Mouse (Mus musculus) adrenal gland, postnatal 36 days (tissue): ENCODE data around the gene Ctps. TPM values are rescaled to one million over a fixed set of nuclear protein-coding genes. Genes with fewer than 3 reads are reported as not detected.
A peak's percentile ranks its signal among the peaks of the same experiment; 100 is the strongest.
"Not testable (repeated sequence)": the region's sequence is repeated elsewhere in the genome, so short reads cannot be mapped to it uniquely, and the experiment has no call there.

Experiments used
- DNase-seq, 2 experiments: peaks; one replicate each; pipeline ENCODE4 v3.0.0; 2021; ENCODE audit warnings: mixed read lengths in 1 of 2
- long read RNA-seq, 2 experiments: library from polyadenylated mRNA; stranded (forward); transcript quantifications; one replicate each; pipeline ENCODE4 v2.0.0; 2021; ENCODE audit warnings: borderline sequencing depth in 2 of 2
- total RNA-seq, 2 experiments: library from RNA; stranded (reverse); gene quantifications; 2 replicates each; pipeline ENCODE4 v1.2.3; 2021

Gene Ctps
- 10 to 100 TPM; 37.8 to 42.6 TPM for total RNA-seq
- long read RNA-seq, experiment 1, transcript Ctps-201 (19 exons, 2,705 nt), result major isoform, 58 of 66 reads
- long read RNA-seq, experiment 1, partial matches to known transcripts, result 3 of 66 reads
- long read RNA-seq, experiment 1, other reads (novel, unspliced or antisense), result 5 of 66 reads
- long read RNA-seq, experiment 2, transcript Ctps-201 (19 exons, 2,705 nt), result major isoform, 12 of 15 reads
- long read RNA-seq, experiment 2, partial matches to known transcripts, result 2 of 15 reads
- long read RNA-seq, experiment 2, other reads (novel, unspliced or antisense), result 1 of 15 reads

DNA sequence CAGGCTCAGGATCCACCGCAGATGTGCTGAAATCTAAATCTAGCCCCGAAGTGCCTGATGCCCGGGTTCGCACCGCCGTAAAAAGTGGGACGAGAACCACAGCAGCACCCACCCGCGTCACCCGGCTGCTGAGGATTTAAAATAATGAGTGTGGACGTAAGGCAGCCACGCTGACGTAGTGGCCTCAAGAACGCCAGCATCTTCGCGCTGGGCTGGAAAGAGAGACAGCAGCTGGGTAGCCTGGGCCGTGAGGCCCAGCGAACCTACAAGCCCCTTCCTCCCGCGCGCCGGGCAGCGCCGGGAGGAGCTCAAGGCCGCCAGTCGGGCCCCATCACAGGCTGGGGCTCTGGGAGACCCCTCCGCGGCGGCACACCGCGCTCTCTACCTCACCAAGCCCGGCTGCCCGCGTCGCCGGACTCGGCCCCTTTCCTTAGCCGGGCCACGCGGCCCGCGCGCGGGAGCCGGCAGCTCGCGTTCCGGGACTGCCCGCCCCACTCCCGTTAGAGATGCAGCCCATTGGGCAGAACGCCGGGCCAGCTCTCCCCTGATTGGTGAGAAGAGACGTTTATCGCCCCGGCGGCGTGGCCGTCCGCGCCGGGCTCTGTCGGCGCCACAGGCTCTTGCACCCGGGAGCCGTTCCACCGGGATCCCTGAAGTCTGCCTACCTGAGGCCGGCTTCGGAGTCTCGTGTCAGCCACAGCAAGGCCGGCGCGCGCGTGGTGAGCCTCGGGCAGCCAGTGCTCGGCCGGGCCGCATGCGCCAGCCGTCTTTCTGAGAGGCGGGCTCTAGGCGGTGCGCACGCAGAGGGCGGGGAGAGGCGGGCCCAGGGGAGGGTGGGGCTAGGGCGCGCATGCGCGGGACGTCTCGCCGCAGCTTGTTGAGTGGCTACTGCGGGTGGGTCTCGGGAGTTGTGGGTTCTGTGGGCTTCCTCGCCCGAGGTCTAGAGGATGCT is at the start of gene Ctps:
Gene Ctps, minus strand, starts transcription at position 791 of the 952 bp plus-strand sequence.
- DNase-seq, result peak; percentile 95 to 96

DNA sequence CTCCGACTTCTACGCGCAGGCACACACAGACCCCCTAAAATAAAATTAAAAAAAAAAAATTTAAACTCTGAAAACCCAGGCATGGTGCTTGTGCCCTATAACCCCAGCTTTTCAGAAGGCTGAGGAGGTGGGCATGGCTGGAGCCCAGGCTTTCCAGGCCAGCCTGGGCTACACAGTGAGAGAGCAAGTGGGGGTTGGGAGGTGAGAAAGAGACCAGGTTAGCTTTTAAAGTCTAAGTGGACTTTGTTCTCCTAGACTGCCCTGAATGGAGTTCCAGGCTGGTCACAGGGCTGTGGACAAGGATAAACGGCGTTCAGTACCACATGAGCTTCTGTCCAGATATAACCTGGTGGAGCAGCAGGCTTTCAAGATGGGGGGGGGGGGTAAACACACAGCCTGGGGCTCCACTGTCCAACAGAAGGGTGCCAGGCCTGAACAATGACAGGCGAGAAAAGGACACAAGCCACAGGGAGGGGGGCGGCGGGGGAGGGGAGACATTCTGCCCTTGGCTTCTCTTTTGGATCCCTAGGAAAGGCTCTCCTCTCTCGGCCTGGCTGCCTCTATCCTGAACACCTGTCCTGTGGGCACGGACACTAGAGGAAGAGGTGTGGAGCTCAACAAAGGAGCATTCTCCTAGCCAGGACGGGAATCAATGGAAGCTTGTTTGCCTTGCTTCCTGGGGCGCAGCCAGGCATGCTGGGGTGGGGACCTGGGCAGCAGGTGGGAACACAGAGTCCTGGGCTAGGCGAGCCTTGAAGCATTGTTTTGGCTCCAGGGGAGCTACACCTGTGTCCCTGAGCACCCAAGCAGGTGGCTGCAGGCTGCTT is 46.3 kb upstream of the Ctps start:
- no peak for DNase-seq

DNA sequence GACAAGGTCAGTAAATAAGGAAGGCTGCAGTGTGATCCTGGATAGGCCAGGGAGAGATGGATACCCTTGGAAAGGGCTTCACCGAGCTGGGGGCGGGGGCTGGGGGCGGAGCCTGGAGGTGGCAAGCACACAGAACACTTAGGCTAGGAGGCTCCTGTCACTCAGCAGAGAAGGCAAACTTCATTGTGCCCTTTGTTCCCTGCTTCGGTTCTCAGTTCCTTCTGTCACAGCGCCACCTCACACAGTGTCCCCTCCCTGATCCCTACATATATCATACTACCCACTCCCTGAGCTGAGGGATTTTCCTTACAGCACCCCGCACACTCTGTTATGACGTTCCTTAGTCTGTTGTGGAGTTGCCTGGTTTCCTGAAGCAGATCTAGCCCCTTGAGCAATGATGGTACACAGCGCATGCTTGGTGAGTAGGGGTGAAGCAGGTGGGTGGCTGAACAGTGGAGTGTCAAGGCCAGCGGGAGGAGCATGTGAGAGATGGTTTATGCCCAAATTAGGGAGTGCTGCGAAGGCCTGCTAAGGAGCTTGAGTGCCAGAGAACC is 45.5 kb upstream of the Ctps start:
- DNase-seq, result peak in 1 of 2 experiments; percentile 31

DNA sequence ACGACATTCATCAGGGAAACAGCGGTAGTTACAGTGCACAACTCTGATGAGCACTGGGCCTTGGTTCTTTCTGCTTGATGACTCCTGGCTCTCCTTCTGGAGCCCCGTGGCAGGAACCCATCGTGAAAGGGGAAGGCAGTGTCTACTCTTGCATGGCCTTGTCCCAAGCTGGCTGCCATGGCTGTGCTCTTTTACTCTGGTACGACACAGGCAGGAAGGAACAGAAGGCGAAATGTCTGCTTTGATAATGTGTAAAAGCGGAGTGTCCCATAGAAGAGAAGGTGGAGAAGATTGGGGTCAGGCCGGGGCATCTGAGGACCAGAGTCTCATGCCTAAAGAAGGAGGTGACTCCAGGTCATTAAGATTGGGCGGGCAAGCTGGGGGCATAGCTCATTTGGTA is 44.6 kb upstream of the Ctps start:
- no peak for DNase-seq

DNA sequence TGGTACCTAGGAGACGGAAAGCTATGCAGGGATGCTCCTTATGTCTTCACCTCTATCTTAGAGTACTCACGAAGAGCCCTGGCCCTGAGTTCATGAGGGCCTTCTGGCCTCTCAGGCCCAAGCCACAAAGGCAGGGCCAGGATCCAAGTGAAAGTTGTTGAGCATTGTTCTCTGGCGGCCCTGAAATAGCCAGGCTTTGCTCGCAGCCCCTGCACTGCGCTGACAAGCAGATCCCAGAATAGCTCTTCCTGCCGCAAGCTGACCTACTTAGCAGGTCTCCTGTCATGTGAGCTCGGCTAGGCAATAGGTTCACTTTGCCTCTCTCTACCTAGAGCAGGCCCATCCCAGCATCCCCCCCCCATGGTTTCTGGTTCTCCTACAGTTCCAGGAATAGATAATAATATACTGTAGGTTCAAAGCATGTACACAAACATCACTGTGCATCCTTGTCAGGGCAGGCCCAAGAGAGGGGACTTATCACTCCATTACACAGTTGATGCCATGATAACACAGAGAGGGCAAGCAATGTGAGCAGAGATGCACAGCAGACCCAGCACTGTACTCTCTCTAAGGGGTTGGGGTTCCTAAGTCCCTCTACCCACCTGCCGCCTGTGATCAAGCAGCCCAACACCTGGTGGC is 43.7 kb upstream of the Ctps start:
- peak; percentile 57 to 64 for DNase-seq

DNA sequence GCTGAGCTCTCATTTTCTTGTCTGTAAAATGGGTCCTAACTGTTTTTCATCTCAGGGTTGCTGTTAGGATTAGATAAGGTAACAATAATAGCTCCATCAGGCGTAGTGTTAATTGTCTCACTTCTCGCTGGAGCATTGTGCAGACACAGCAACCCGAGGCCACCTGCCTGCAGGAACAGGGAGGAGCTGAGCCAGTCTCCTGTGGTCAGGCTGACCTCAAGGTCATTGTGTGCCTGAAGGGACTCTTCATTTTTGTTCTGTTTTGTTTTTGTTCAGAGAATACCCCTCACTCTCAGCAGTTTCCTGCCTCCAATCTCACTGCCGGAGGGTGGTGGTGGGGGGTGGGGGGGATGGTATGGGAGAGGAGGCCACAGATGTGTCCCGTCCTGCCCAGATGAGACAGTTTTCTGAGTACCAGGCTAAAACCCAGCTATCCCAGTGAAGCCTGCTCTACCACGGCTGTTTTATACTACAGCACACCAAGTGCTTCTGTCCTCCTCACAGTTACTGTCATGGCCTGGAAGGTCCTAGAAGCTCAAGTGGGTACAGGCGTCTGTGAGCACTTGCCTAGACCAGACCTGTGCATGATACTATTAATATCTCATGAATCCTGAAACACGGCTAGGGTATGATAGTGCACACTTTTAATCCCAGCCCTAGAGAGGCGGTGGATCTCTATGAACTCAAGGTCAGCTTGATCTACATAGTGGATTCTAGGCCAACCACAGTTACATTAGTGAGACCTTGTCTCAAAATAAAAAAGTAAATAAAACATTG is 42.4 kb upstream of the Ctps start:
- DNase-seq, result peak in 1 of 2 experiments; percentile 29

DNA sequence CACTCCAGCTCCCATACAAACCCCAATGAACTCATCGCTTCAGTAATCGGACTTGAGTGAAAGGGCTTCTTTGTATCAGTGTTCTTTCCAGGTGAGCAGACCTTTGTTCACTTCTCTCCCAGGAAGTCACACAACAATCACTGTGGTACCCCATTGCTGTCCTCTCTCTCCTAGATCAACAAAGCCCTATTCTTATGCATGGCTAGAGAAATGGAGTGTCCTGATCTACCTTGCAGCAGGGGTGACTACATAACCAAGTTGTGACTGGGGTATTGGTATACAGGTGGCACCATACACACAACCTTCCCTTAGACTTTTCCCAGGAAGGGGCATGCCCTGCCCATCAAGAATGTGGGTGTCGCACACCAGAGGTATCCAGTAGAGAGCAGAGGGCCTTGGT is 40.9 kb upstream of the Ctps start:
- DNase-seq, result no peak

DNA sequence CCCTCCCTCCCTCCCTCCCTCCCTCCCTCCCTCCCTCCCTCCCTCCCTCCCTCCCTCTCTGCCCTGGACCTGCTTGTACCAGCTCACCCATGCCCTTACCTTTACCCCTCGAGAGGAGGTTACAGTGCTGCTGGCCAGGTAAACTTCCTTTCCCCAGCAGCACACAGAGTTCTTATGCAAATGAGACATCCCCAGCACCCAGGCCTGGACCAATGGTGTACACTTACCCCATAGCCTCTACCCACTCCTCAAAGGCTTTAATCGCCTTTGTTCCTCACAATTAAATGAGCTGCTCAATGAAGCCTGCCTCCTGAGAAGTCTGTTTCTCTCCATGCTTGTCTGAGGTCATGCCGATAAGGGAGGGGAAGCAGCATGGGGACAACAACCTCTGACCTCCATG is 36.9 kb upstream of the Ctps start:
- DNase-seq, result no peak

DNA sequence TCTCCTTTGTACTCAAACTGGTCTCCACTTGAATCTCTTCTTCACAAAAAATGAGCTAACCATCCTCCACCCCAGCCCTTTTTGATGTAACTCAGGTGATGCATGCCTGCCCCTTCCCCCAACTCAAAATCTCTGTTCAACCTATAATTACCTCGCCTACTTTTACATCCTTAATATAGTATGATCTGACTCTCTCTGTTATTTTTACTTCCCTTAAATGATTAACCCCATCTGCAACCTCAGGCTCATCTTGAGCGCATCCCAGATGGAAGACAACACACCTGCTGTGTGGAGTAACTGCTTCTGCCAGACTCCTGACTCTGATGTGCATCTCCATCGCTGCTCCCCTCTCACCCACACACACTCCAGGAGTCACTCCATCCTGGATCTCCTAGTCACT is 32.6 kb upstream of the Ctps start:
- DNase-seq, result no peak

DNA sequence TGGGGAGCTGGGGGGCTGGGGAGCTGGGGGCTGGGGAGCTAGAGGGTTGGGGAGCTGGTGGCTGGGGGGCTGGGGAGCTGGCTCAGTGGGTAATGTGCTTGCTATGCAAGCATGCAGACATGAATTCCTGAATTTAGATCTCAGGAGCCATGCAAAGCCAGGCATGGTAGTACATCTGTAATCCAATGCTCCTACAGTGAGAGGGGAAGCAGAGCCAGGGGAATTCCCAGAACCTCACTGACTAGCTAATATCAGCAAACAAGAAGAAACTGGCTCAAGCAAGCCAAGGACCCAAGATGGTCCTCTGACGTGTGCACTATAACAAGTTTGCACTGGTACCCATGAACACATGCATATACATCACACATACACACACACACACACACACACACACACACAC is 31.7 kb upstream of the Ctps start:
- no peak for DNase-seq

DNA sequence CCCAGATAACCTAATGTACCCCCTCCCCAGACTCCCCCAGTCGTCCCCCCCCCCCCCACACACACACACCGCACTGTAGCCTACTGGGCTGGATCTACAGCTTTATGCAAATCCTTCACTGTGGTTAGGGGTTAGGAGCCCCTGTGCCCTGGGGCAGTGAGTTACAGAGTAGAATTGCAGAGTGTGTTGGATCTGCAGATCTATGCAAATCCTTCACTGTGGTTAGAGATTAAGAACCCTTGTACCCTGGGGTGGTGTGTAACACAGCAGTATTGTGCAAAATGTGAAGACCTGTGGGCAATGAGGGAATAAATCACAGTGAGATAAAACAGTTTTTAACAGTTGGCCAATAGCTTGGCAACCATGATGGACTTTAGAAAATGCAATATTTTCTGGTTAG is 28.8 kb upstream of the Ctps start:
- DNase-seq, result no peak

DNA sequence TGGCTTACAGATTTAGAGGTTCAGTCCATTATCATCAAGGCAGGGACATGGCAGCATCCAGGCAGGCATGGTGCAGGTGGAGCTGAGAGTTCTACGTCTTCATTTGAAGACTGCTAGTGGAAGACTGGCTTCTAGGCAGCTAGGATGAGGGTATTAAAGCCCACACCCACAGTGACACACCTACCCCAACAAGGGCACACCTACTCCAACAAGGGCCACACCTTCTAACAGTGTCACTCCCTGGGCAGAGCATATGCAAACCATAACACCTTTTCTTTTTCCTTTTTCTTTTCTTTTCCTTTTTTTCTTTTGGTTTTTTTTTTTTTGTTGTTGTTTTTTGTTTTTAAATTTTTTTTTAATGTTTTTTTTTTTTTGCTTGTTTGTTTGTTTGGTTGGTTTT is 26.1 kb upstream of the Ctps start:
- DNase-seq, result not testable (repeated sequence)

DNA sequence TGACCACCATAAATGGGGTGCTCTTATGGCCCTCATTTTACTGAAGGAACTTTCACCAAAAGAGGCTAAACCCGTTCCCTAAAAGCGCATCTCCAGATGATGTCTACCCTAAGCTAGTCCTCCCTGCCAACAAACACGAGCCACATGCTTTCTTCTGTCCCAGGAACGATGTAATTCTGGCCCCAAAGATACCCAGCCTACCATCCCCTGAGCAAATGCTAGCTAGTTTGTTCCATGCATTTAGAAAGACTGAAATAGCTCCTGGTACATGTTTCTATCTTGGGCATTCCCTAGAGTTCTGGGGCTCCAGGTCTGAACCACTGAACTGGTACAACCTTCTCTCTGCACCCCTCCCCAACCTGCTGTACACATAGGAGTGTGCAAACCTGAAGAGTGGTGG is 20.9 kb upstream of the Ctps start:
- no peak for DNase-seq

DNA sequence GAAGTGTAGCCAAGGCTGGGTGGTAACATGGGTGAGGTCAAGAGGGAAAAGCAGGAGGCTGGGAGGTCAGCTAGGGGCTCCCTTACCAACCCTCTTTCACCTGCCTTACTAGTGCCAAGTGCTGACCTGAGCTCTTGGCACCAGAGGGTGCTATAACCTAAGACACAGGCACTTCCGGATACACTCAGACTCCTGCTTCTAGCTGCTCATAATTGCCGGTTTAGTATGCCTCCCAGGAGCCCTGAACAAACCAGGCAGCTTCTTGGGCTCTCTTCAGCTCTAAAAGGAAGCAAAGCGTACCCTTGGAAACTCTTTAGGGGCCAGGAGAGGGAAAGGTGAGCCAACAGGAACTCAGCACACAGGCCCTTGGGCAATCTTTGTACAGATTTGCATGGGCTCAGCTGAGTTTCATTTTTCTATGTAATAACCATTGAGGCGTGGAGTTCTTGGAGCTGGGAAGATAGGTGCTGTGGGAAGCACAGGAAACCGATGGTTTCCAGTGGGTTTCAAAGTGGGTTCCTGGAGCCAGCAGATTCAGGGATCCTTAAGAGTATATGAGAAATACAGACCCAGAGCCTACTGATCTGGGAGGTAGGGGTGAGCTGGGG is 19.8 kb upstream of the Ctps start:
- peak; percentile 55 to 68 for DNase-seq

DNA sequence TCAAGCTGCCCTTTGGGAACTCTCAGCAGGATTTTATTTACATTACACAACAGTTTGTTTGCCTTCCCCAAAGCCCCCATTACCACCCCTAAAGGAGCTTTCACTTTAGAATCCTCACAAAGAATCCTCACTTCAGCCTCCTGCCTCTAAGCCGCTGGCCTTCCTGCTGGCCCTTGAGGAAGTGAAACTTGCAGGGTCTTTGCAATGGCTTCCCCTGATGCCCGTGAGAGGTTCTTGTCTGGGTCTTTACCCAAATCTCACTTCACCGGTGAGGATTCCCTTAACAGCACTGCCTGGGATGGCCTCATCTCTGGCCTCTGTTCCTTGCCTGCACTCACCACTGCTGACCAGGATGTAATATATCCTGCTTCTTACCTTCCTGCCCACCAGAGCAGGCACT is 19.0 kb upstream of the Ctps start:
- no peak for DNase-seq

DNA sequence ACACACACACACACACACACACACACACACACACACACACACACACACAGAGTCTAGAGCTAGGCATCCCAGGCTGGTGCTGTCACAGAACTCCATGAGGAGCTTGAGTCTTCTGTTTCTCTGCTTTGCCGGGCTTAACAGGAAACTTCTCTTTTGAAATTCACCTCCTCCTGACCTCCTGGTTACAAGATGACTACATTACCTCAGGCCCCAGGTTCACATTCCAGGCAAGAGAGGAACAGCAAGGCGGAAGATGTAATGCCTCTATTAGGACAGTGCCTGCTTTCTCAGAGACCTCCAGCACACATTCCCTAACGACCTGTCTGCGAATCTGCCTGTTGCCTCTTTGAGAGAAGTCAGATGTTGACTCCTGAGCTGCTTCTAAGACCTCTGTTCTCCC is 18.4 kb upstream of the Ctps start, which contains the start of gene Gm8439:
Gene Gm8439, plus strand, starts transcription at position 301 of the 400 bp plus-strand sequence.
- no peak for DNase-seq

DNA sequence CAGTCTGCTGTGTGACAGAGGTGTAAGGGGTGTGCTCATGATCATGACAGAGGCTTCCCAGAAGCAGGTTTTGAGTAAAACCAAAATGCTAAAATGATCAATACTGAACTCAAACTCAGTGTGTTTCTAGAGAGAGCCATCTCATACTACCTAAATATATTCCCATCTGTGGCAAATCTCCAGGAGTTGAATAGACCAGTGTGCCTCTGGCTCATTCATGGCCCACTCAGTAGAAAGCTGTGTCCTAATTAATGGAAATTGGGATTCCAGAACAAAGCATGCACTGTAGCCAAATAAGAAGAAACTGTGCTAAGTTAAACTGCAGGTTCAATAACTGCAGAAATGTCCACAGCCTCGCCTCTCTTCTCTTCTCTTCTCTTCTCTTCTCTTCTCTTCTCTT is 16.9 kb upstream of the Ctps start:
- no peak for DNase-seq

DNA sequence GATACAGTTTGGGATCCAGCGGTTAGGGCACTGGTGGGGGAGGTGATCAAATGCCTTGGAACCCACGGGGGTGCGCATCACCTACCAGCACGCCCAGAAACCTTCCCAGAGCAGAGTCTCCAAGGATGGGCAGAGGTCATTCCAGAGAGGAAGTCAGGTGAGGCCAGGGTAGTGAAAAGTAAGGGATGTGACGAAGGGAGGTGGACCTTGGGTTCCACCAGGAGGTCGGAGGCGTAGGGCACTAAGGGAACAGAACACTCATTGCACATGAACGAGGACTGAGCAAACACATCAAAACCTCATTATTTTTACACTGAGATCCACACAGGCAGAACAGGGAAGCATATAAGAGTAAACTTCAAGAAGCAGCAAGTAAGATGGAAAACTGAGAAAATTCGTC is 11.6 kb upstream of the Ctps start:
- DNase-seq, result no peak

DNA sequence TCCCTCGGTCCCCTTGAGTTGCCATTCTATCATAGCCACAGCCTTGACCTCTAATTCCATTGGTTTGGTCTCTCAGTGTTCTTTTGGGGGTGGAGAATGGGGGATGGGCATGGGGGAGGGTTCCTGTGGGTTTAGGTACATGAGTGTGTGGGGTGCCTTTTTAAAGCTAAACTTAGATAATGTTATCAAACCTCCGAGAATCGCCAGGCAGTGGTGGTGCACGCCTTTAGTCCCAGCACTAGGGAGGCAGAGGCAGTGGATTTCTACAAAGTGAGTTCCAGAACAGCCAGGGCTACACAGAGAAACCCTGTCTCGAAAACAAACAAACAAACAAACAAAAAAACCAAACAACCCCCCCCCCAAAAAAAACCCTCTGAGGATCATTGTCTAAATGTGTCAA is 10.8 kb upstream of the Ctps start:
- no peak for DNase-seq

DNA sequence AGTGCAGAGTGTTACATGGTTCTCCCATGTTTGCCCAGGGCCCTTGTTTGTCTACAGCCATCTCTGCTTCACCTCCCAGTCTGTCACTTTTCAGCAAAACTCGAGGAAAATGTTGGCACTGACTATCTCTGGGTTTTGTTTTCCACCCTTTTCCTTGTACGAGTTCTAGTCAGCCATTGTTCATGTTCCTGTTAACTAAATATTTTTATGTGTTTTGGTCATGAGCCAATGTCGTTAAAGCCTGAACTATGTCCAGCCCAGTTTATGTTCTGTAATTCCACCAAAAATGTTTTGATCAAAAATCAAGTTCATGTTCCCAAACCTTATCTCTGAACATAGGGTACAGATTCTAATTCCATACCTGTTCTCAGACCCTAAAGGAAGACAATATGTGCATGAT is 1.6 kb upstream of the Ctps start:
- no peak for DNase-seq
